Mouse (Mus musculus): Measurements from ENCODE around the gene Flii.

Flii gene

GRCm38 (mm10) chr11:60715833-60716232, 11.2 kb downstream of the Flii start:
- DNase-seq (ENCODE audit: low read depth) = no peak

DNA sequence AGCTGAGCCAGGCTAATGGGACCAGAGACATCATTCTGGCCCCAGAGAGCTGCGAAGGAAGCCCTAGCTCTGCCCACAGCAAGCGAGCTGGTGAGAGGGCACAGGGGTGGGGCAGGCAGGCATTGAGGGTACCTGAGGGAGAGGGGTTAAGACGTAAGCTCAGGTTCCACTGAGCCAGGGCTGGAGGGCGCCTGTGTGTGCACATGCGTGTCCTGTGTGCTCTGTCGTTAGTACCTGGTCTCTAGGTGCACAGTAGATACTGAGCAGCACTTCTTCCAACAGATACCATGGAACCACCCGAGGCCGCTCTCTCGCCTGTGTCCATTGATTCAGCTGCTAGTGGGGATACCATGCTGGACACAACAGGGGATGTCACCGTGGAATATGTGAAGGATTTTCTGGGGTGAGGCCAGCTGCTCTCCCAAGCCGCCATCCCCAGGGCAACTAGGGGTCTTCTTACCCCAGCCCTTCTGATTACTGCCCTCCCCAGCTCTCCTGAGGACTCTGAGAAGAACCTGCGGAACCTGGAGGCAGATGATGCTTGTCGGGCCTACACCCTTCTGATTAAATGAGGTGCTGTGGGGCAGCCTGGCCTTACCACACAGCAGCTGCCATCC, 14.3 kb downstream of the Flii start:
- DNase-seq (ENCODE audit: low read depth) = no peak

GRCm38 (mm10) chr11:60712040-60712439, 15.0 kb downstream of the Flii start:
- no peak for DNase-seq (ENCODE audit: low read depth)

DNA sequence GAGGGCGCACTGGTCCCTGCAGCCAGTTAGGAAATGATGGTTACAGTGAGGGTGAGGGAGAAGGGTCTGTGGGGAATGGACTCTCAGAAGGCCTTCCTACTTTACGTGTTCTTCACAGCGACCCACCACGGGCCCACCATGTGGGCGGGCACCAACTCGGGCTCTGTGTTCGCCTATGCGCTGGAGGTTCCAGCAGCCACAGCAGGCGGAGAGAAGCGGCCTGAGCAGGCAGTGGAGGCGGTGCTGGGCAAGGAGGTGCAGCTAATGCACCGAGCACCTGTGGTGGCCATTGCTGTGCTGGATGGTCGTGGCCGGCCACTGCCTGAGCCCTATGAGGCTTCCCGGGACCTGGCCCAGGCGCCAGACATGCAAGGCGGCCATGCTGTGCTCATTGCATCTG, 15.8 kb downstream of the Flii start:
- no peak for DNase-seq (ENCODE audit: low read depth)

GRCm38 (mm10) chr11:60709481-60710465, 17.3 kb downstream of the Flii start:
- DNase-seq (ENCODE audit: low read depth) = no peak

- DNase-seq (ENCODE audit: low read depth) = no peak
Observed at GRCm38 (mm10) chr11:60708631-60709030, 18.4 kb downstream of the Flii start.

DNA sequence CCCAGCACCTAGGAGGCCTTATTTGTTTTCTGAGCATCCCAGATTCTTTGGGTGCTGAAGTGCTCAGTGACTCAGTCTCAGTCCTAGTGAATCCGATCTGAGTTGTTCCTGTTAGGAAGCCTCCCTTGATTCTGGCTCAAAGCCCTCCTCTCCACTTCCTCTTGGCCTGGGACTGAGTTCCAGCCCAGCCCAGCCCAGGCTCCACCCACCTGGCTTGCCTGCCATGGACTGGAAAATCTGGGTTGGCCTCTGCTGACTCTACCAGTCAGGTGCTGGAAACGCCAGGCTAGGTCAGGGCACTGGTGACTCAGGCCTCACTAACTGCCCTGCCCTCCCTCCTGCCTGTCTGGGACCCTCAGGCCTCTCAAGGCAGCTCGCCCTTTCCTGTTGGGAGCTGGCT, 19.4 kb downstream of the Flii start:
- no peak for DNase-seq (ENCODE audit: low read depth)

GRCm38 (mm10) chr11:60706696-60707480, 20.2 kb downstream of the Flii start:
- DNase-seq (ENCODE audit: low read depth) = no peak

DNA sequence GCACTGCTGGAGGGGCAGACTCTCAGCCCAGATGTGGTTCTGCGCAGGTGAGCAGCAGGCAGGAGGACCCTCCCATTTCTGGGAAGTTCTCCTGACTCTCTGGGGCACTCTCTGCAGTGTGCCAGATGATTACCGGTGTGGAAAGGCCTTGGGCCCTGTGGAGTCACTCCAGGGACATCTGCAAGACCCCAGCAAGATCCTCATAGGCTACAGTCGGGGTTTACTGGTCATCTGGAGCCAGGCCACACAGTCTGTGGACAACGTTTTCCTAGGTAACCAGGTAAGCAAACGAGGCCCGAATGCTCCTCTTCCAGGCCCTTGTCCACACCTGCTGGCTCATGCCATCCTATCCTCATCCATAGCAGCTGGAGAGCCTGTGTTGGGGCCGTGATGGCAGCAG, 21.0 kb downstream of the Flii start:
- DNase-seq (ENCODE audit: low read depth) = no peak

- DNase-seq (ENCODE audit: low read depth) = no peak
Observed at GRCm38 (mm10) chr11:60705255-60705654, 21.8 kb downstream of the Flii start.

- DNase-seq (ENCODE audit: low read depth) = no peak
Observed at GRCm38 (mm10) chr11:60704023-60704880, 22.8 kb downstream of the Flii start.

GRCm38 (mm10) chr11:60703131-60703530, 23.9 kb downstream of the Flii start:
- peak; percentile 53 for DNase-seq (ENCODE audit: low read depth)

DNA sequence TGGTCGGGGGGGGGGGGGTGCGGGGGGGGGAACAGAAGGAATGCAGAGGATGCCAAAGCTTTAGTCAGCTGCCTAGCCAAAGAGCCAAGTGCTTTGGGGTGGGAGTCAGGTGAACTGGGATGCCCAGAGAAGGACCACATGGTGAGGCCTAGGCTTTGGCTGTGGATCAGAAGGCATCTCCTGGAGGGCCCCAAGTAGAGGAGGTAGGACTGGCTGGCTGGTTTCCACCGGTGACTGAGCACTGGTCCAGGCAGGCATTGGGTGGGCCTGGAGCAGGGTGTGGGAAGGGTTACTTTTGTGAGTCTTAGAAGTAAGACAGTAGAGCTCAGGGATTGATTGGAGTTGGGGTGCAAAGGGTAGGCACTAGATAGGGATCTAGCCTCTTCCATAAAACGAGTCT, 25.5 kb downstream of the Flii start:
- DNase-seq (ENCODE audit: low read depth) = no peak

- no peak for DNase-seq (ENCODE audit: low read depth)
Observed at GRCm38 (mm10) chr11:60700320-60701185, 26.5 kb downstream of the Flii start.

DNA sequence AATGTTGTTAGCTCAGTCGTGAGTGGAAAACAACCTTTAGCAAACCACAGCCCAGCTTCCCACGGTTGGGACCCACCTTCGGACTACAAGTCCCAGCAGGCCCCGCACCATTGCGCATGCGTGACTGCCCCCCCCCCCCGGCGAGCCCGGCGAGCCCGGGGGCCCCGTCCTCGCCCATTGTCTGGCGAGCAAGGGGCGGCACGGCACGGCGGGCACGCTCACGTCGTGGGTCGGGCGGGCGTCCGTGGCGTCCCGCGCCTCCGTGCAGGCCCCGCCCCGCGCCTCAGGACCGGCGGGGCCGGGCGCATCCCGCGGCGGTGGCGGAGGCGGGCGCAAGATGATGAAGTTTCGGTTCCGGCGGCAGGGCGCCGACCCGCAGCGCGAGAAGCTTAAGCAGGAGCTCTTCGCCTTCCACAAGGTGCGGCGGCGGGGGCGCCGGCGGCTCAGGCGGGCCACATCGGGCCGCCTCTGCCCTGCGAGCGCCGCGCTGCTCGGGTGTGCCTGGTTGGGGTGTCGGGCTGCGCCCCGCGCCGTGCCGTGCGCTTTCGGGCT, 27.5 kb downstream of the Flii start, which contains the start of gene Llgl1:
TSS of gene Llgl1 (plus strand) at position 200 of the 552 bp plus-strand sequence.
- DNase-seq (ENCODE audit: low read depth) = peak; percentile 66

GRCm38 (mm10) chr11:60698806-60699523, 28.1 kb downstream of the Flii start:
- no peak for DNase-seq (ENCODE audit: low read depth)

GRCm38 (mm10) chr11:60697561-60697960, 29.5 kb downstream of the Flii start:
- DNase-seq (ENCODE audit: low read depth) = no peak

GRCm38 (mm10) chr11:60696165-60696564, 30.9 kb downstream of the Flii start:
- DNase-seq (ENCODE audit: low read depth) = no peak

Data from c-Kit-positive CD71-negative TER-119-negative erythroid progenitor cells, embryonic 14.5 days (primary cell).